Mouse (Mus musculus) lung, embryonic 14.5 days (tissue): Measurements from ENCODE around the gene Col15a1. TPM values are rescaled to one million over a fixed set of nuclear protein-coding genes. Genes with fewer than 3 reads are reported as not detected.

Experiments used
- ATAC-seq: fragments of 200-750 bp; cut with Nextera tagmentation; 2 replicates; pipeline ENCODE4 v1.8.0; 2017; ENCODE audit warnings: mild to moderate bottlenecking, moderate TSS enrichment, moderate library complexity; ENCODE audit not compliant: insufficient read depth
- DNase-seq: peaks from one replicate; pipeline ENCODE4 v3.0.0-alpha.2; 2015
- H3K27ac ChIP-seq: fragments of 300-500 bp; sonication (generic); 2 replicates; pipeline ENCODE4 v1.5.1; 2014; ENCODE audit warnings: low read depth, mild to moderate bottlenecking, moderate library complexity
- H3K27me3 ChIP-seq: fragments of 300-500 bp; sonication (generic); 2 replicates; pipeline ENCODE4 v1.6.1; 2014; ENCODE audit warnings: low read length, control low read depth; ENCODE audit not compliant: insufficient read depth
- H3K36me3 ChIP-seq: fragments of 300-500 bp; sonication (generic); 2 replicates; pipeline ENCODE4 v1.6.1; 2014; ENCODE audit warnings: control low read depth; ENCODE audit not compliant: insufficient read depth
- H3K4me1 ChIP-seq: fragments of 300-500 bp; sonication (generic); 2 replicates; pipeline ENCODE4 v1.6.1; 2014; ENCODE audit warnings: antibody characterized with exemption, control low read depth; ENCODE audit not compliant: insufficient read depth
- H3K4me2 ChIP-seq: fragments of 300-500 bp; sonication (generic); 2 replicates; pipeline ENCODE4 v1.6.1; 2014; ENCODE audit warnings: mild to moderate bottlenecking
- H3K4me3 ChIP-seq: fragments of 300-500 bp; sonication (generic); 2 replicates; pipeline ENCODE4 v1.5.1; 2014; ENCODE audit warnings: low read depth, low read length
- H3K9ac ChIP-seq: fragments of 300-500 bp; sonication (generic); 2 replicates; pipeline ENCODE4 v1.6.1; 2014
- H3K9me3 ChIP-seq: fragments of 300-500 bp; sonication (generic); 2 replicates; pipeline ENCODE4 v1.6.1; 2016; ENCODE audit warnings: low read depth, low read length, control low read depth
- CTCF ChIP-seq: IDR thresholded peaks from 2 replicates; pipeline ENCODE4 v1.5.1; 2016; ENCODE audit warnings: antibody characterized with exemption, low read depth
- WGBS: fragments of 180-500 bp; shearing (Covaris S2); extraction: QIAGEN DNeasy Blood & Tissue Kit; methylation state at CpG from one replicate; pipeline ENCODE4 v1.1.7; 2014; 5-methylcytosine and 5-hydroxymethylcytosine counted together
- polyA plus RNA-seq: library from polyadenylated mRNA; unstranded; fragments of >200 nt; fragmentation: Nextera tagmentation; extraction: Ambion mirVana; gene quantifications from 2 replicates; pipeline ENCODE4 v1.2.1, GENCODE M21; 2014

Col15a1 gene
- polyA plus RNA-seq, 1 experiment from 2014 or later = 22.1 TPM

DNA sequence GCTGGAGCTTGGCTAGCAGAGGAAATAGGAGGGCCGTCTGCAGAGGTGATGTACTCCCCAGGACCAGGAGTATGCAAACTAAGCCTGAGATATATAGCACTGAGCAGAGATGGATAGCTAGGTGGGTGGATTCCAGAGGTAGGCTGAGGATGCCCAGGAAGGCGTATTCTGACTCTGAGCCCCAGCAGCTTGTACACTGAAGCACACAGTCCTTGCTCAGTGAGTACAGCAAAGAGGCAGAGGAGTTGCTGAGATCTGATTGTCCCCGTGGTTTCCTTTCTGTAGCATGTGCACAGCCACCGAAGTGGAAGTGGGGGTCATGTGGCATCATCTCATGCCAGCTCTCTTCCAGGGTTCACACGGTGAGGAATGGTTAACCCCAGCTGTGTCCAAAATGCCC, 54.0 kb downstream of the Col15a1 start:
- no peaks in the 10 kb centered on the region for H3K36me3 ChIP-seq
- H3K4me2 ChIP-seq = no peak overlapping the region
- no peak overlapping the region for H3K4me3 ChIP-seq
- H3K9ac ChIP-seq = no peak overlapping the region
- H3K27ac ChIP-seq = no peak overlapping the region
- 54% methylated on average over 5 of the region's 5 CpGs for WGBS
- no peak for TF ChIP-seq CTCF
- H3K4me1 ChIP-seq = no peaks in the 10 kb centered on the region
- no peaks in the 10 kb centered on the region for H3K27me3 ChIP-seq
- H3K9me3 ChIP-seq = no peaks in the 10 kb centered on the region
- ATAC-seq (no peak), DNase-seq (no peak)

DNA sequence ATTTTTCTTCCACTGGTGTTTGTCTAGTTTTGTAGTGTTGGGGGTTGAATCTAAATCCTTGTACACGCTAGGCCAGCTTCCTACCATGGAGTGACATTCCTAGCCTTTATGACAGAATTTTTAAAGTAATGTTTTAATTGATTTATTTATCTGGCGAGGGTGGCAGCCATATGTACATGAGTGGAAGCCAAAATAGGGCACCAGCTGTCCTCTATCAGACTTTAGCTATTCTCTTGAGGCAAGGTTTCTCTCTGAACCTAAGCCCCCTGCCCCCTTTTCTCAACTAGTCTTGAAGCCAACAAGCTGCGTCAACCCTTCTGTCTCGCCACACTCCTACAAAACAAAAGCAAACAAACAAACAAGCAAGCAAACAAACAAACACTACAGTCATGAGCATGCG, 57.6 kb downstream of the Col15a1 start:
- H3K9ac ChIP-seq = no peak overlapping the region
- no peaks in the 10 kb centered on the region for H3K36me3 ChIP-seq
- WGBS = 65% methylated on average over 5 of the region's 5 CpGs
- H3K4me1 ChIP-seq = no peaks in the 10 kb centered on the region
- no peak overlapping the region for H3K4me3 ChIP-seq
- no peak overlapping the region for H3K27ac ChIP-seq
- no peaks in the 10 kb centered on the region for H3K27me3 ChIP-seq
- no peak for DNase-seq
- TF ChIP-seq CTCF = no peak
- no peak overlapping the region for H3K4me2 ChIP-seq
- no peak for ATAC-seq
- H3K9me3 ChIP-seq = no peaks in the 10 kb centered on the region

DNA sequence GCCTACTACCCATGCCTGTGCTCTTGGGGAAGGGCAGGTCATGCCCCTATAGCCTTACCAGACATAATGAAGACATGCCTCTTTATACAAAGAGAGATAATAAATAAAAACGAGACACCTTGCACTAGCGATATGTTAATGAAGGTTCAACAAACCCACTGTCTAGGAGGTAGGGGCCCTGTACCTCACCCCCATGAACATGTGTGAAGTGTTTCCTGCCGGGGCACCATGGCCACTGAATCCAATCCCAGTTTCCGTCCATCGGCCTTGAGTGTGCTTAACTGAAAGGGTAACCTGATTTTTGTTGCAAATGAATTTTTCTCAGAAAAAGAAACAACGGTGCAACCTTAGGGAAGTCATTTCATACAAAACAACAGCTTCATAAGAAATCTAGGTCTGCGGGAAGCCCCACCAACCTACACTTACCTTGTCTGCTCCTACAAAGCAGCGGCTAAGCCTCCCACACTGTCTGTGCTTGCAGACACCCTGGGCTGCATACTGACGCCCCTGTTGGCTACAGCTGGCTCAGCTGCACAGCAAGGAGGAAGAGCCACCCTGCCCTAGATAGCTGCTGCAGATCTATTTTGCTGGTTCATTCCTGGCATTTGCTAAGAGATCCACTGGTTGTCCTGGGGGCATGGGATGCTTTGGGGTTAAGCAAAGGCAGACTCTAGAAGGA, 64.6 kb downstream of the Col15a1 start:
- no peak for TF ChIP-seq CTCF
- H3K9me3 ChIP-seq = no peaks in the 10 kb centered on the region
- H3K4me1 ChIP-seq = no peaks in the 10 kb centered on the region
- no peaks in the 10 kb centered on the region for H3K36me3 ChIP-seq
- H3K27ac ChIP-seq = no peak overlapping the region
- no peak overlapping the region for H3K4me2 ChIP-seq
- DNase-seq (no peak), ATAC-seq (no peak)
- H3K9ac ChIP-seq = no peak overlapping the region
- H3K4me3 ChIP-seq = no peak overlapping the region
- 73% methylated on average over 9 of the region's 9 CpGs for WGBS
- H3K27me3 ChIP-seq = no peaks in the 10 kb centered on the region

DNA sequence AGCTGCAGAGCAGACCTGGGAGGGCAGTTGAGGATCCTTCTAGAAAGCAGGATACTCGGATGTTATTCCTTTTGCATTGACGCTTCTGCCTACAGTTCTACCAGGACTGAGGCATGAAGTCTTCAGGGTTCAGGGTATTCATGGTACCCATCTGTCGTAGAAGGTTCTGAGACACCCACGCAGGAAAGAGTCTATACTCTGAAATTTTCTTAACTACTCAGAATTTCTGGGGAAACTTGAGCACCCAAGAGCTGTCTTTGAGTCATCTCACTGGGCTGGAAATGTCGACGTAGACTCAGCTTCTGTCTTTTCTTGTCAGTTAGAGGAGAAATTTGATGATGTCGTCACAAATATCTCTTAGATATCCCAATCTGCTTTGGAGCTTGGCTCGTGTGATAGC, 65.8 kb downstream of the Col15a1 start:
- H3K9ac ChIP-seq = no peak overlapping the region
- no peak for DNase-seq
- no peak overlapping the region for H3K27ac ChIP-seq
- no peak for TF ChIP-seq CTCF
- H3K4me1 ChIP-seq = no peaks in the 10 kb centered on the region
- no peak overlapping the region for H3K4me2 ChIP-seq
- no peaks in the 10 kb centered on the region for H3K27me3 ChIP-seq
- no peak overlapping the region for H3K4me3 ChIP-seq
- WGBS = 81% methylated on average over 8 of the region's 8 CpGs
- no peak for ATAC-seq
- no peaks in the 10 kb centered on the region for H3K36me3 ChIP-seq
- no peaks in the 10 kb centered on the region for H3K9me3 ChIP-seq

DNA sequence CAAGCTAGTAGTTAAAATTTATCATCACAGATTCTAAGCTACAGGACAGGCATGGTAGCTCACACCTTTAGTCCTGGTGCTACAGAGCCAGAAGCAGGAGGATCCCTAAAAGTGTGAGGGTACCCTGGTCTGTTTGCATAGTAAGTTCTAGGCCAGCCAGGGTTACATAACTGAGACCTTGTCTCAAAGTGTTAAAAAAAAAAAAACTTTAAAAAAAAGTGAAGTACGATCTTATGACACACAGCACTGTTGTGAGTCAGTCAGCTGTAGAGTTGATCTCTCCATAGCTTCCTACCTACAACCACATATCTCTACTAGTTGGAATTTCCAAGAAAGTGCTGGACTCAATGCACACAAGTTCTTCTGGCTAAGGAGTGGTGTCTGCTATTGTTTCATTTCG, 67.0 kb downstream of the Col15a1 start:
- no peaks in the 10 kb centered on the region for H3K36me3 ChIP-seq
- ATAC-seq (no peak), DNase-seq (no peak)
- WGBS = 79% methylated on average over 2 of the region's 2 CpGs
- H3K27me3 ChIP-seq = no peaks in the 10 kb centered on the region
- no peak for TF ChIP-seq CTCF
- no peaks in the 10 kb centered on the region for H3K9me3 ChIP-seq
- no peak overlapping the region for H3K4me3 ChIP-seq
- no peak overlapping the region for H3K4me2 ChIP-seq
- no peak overlapping the region for H3K27ac ChIP-seq
- no peak overlapping the region for H3K9ac ChIP-seq
- 0 out of 2 replicates have a peak, but pooled peaks cover 3% of the 10 kb centered on the region for H3K4me1 ChIP-seq

DNA sequence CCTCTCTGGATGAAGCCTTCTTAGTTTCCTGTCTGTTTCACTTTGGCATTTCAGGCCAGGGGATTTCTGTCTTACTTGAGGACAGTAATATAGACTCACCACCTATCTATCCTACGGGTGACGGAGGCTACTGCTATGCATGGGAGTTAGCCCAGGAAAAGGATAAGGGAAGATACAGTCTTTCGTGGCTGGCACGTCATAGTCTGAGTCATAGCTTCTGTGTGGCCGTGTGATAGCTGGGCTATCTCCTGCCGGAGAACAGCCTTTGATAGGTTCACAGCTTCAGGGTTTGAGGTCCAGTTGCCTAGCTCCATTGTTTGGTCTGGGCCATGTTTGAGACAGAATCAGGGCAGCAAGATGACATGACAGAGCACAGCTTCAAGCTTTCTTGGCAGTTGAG, 70.4 kb downstream of the Col15a1 start:
- Histone ChIP-seq H3K27me3 (no peaks in the 10 kb centered on the region), H3K27ac (no peak overlapping the region), H3K36me3 (no peaks in the 10 kb centered on the region), H3K4me2 (no peak overlapping the region), H3K9me3 (no peaks in the 10 kb centered on the region), H3K4me3 (no peak overlapping the region), H3K4me1 (0 out of 2 replicates have a peak, but pooled peaks cover 3% of the 10 kb centered on the region), H3K9ac (no peak overlapping the region)
- DNase-seq (no peak), ATAC-seq (no peak)
- no peak for TF ChIP-seq CTCF
- WGBS = 73% methylated on average over 6 of the region's 6 CpGs

DNA sequence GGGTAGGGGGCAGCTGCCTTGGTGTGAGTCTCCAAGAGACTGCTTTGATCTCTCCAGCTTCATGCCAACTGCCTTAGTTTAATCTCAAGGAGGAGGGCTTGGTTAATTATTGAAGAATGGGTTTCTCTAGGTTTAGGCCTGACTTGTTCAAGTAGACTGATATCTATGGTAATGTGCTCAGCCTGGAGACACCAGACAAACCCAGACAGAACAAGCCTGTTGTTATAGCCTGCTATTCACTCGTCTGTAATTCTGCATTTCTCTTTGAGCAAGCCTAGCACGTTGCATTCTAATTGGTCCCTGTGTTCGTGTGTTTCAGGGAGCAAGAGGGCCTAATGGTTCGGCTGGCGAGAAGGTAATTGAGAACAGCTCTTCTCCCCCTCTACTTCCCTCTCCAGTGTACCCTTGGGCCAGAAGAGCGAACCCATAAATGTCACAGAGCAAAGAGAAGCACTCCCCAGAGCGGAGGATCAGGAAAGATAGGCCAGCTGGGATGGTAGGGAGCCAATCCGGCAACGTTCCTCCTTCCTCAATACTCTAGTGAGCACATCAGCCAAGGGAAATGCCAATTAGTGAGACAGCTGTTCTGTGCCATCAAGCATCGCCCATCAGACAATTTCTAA, 71.2 kb downstream of the Col15a1 start:
- Histone ChIP-seq H3K9ac (no peak overlapping the region), H3K4me2 (no peak overlapping the region), H3K4me1 (0 out of 2 replicates have a peak, but pooled peaks cover 3% of the 10 kb centered on the region), H3K4me3 (no peak overlapping the region), H3K27me3 (no peaks in the 10 kb centered on the region), H3K27ac (no peak overlapping the region), H3K9me3 (no peaks in the 10 kb centered on the region), H3K36me3 (no peaks in the 10 kb centered on the region)
- no peak for TF ChIP-seq CTCF
- ATAC-seq = peak; percentile 40; the same call in 1 of the 2 replicates
- peak; percentile 48 for DNase-seq
- WGBS = 61% methylated on average over 10 of the region's 10 CpGs
